Mouse (Mus musculus) brain, embryonic 18.5 days (tissue): ENCODE data around the gene Scarb2.
A peak's percentile ranks its signal among the peaks of the same experiment; 100 is the strongest.

ENCODE experiments used
- DNase-seq: peaks from one replicate; pipeline ENCODE4 v3.0.0-alpha.2; 2012; ENCODE audit warnings: low read depth, low spot score

Scarb2 gene

GRCm38 (mm10) chr5:92435025-92435584 is 71.5 kb downstream of the Scarb2 start, which contains the start of gene Nup54:
Gene Nup54, minus strand, starts transcription at chr5:92435219.
- peak; percentile 92 for DNase-seq

- DNase-seq, result peak; percentile 6
These were observed 72.1 kb downstream of the Scarb2 start for GRCm38 (mm10) chr5:92434571-92434985.

GRCm38 (mm10) chr5:92434070-92434469 is 72.6 kb downstream of the Scarb2 start:
- DNase-seq, result no peak

DNA sequence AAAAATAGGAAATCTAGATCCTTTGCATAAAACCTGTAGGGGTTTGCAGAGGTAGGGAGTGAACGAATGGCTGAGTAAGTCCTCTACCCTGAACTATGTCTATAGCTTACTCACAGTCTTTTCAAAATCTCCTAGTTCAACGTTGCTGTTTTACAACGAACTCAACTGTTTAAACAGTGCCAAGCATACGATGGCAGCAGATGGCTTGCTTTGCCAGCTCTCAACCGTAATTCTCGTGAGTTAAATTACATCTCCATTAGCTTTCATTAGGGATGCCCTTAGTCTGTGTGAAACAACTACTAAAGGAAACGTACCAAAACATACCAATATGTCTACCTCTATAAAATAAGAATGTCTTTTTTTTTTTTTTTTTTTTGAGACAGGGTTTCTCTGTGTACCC is 75.0 kb downstream of the Scarb2 start:
- DNase-seq, result no peak

DNA sequence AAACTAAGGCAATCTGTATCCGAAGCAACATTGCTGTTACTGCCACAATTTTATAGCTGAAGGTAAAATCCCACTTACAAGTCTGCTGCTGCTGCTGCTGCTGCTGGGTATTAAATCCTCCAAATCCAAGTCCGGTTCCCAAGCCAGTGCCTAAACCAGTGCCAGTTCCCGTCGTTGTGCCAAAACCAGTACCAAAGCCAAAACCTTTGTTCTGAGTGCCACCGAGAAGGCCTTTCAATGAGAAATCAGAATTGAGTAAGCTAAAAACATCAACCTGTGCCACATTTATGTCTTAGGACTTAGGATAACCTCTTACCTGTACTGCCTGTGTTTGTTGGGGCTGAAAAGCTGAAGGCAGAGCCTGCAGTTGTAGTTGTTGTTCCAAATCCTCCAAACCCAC is 75.9 kb downstream of the Scarb2 start:
- DNase-seq, result no peak

DNA sequence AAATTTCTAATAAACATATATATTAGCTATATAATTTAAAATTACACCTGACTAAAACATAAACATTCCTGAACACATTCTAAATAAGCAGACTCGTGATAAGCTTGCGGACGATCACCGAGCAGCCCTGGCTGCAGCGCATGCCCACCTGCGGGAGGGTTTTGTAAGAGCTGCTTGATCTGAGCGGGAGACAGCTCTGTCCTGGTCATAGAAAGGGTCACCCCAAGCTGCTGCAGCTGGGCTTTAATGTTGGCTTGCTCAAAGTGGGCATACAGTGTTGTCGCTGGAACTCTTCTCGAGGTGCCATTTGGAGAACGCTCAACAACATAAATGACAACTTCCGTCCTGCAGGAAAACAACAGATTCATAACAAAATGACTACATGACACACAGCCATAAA is 82.5 kb downstream of the Scarb2 start:
- no peak for DNase-seq

DNA sequence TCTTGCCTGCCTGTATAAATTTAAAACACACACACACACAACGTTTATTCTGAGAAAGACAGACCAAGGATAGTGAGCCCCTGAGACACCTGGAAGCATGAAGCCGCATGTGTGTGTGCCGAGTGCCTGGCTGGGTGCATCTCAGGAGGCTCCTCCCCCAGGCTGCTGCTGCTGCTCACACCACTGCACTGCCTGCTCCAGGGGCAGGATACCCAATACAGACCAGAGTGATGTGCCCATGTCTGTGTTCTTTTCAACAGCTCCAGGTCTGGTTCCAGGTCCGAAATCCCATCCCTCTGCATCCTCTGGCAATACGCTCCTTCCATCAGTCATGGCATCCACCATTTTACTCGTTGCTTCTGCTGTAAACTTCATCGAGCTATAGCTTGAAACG is 92.7 kb downstream of the Scarb2 start:
- DNase-seq, result no peak

GRCm38 (mm10) chr5:92413271-92413981 is 93.2 kb downstream of the Scarb2 start:
- no peak for DNase-seq

GRCm38 (mm10) chr5:92411461-92412140 is 95.0 kb downstream of the Scarb2 start:
- DNase-seq, result no peak

GRCm38 (mm10) chr5:92410486-92410885 is 96.1 kb downstream of the Scarb2 start:
- no peak for DNase-seq

DNA sequence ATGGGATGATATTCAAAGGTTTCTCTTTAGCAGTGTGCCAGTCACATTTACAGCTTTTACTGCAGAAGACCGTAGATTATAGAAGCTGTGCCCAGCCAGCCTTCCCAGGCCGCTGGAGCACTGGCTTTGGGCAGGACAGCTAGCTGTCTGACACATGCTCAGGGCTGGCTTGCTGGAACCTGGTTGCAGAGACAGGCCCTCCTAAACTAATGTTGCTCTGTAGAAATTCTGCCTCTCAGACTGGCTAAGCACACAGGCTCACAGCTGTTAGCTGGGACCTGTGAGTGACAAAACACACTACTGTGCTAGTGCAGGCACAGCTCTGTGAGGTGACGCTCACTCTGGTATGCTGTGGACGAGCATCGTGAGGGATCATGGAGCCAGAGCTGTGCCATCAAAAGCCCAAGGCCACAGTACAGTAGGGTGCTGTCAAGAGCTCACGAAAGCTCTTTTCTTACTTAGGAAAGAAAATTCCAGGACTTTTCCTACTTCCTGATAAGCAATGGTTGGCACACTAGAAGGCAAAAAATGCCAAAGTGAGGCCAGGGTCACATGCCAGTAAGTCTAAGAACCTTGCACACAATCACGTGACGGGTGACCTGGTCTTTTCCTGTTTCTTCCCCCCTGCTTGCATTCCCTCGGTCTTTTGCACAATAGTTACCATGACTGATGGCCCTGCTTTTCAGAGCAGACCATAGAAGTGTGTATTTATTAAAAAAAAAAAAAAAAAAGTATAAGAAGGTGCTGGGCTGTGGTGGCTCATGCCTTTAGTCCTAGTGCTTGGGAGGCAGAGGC is 97.1 kb downstream of the Scarb2 start:
- DNase-seq, result no peak

GRCm38 (mm10) chr5:92404400-92404678 is 102.3 kb downstream of the Scarb2 start:
- DNase-seq, result no peak

DNA sequence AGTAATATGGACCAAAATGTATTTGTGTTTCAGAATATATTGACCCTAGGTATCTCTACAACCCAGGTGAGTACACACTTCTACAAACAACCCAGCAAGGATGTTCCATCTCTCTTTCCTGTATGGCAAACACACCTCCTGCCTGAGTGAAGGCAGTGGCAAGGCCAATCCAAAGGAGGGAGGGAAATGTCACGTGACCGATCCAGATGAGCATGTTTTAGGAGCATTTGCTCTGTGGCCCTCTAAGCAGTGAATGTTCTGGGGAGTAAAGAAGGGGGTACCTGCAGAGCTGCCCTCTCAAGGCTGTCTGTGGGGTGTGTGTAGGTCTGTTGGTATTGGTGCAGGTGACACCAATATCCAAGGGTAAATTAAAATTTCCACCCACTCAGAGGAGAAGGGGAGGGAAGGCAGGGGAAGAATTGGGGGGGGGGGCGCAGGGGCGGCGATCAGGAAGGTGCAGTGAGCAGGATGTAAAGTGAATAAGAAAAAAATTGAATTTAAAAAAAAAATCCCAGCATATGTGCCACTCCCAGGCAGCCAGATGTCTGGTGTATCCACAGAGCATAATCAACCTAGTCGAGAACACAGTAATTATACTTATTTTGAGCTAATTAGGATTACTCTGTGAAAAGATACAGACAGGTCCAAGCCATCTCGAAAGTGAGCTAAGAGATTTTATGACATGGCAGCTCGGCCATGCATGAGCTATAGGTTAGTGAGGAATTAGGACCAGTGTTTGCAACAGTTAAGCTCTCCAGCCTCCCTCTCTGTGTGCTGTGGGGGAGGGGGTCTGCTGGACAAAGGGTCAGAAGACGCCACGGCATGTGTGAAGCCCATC is 102.9 kb downstream of the Scarb2 start:
- DNase-seq, result no peak

GRCm38 (mm10) chr5:92402816-92403215 is 103.8 kb downstream of the Scarb2 start:
- DNase-seq, result no peak

DNA sequence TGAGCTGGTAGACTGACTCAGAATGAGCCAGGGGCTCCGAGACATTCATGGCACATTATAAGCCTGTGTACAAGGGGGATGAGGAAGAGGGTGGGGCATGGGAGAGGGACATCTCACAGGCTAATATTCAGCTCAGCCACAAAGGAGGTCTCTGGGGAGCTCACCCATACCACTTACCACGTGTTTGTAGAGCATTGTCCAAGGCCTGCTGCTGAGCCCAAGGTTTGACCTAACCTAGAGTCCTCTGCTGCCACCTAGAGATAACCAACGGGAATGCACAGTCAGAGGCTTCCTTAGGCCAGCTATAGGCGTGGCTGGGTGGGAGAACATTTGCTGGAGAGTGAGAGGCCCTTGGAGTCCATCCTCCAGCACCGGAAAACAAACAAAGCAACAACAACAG is 108.5 kb downstream of the Scarb2 start:
- no peak for DNase-seq

- DNase-seq, result no peak
These were observed 110.2 kb downstream of the Scarb2 start for GRCm38 (mm10) chr5:92396476-92396875.

DNA sequence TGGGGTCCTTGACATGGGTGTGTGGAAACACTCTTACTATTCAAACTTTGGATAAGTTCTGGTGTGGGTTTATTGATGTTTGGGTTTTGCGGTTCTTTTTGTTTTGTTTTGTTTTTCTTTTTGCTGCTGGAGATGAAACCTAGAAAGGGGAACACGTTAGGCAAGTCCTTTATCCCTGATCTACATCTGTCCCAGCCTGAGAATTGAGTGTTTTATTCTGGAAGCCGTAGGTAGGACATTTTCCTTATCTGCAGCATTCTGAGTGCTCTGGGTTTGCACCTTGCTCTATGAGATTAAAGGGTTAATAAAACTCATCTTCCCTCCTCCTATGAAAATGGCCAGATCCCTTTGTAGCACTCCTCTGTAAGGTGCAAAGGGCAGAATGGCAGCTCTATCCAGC is 110.9 kb downstream of the Scarb2 start:
- DNase-seq, result no peak

DNA sequence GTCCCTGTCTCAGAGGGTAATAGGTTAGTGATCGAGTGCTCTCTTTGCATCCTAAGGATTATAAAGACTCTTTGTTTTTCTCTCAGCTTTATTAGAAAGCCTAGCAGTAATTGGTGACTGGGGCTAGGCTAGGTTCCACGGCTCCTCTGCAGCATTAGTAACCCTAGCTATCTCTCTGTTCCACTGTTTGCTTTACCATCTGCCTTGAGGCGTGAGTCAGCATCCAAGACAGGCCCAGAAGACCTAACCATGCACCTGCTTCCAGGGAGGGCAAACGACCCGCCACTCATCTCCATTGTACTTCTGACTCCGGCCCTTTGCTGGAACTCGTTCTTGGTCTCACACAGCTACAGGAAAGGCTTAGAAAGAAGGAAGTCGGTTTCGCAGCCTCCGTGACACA is 112.8 kb downstream of the Scarb2 start:
- DNase-seq, result no peak

GRCm38 (mm10) chr5:92392542-92392941 is 114.1 kb downstream of the Scarb2 start:
- DNase-seq, result no peak
